Mouse (Mus musculus) forebrain, embryonic 16.5 days (tissue): Measurements from ENCODE around the gene Gm20403. TPM values are rescaled to one million over a fixed set of nuclear protein-coding genes. Genes with fewer than 3 reads are reported as not detected.

ENCODE experiments used
- ATAC-seq: fragments of 200-750 bp; cut with Nextera tagmentation; 2 replicates; pipeline ENCODE4 v1.8.0; 2017; ENCODE audit warnings: mild to moderate bottlenecking, moderate library complexity
- H3K27ac ChIP-seq: fragments of 300-500 bp; sonication (generic); 2 replicates; pipeline ENCODE4 v1.5.1; 2014; ENCODE audit warnings: low read length, control low read depth
- H3K27me3 ChIP-seq: fragments of 300-500 bp; sonication (generic); replicated peaks from 2 replicates; pipeline ENCODE4 v1.6.1; 2014; ENCODE audit warnings: low read length; ENCODE audit not compliant: control insufficient read depth, insufficient read depth
- H3K36me3 ChIP-seq: fragments of 300-500 bp; sonication (generic); 2 replicates; pipeline ENCODE4 v1.6.1; 2014; ENCODE audit not compliant: control insufficient read depth, insufficient read depth
- H3K4me1 ChIP-seq: fragments of 300-500 bp; sonication (generic); replicated peaks from 2 replicates; pipeline ENCODE4 v1.6.1; 2014; ENCODE audit warnings: low read length; ENCODE audit not compliant: control insufficient read depth, insufficient read depth
- H3K4me2 ChIP-seq: fragments of 300-500 bp; sonication (generic); 2 replicates; pipeline ENCODE4 v1.6.1; 2014; ENCODE audit warnings: mild to moderate bottlenecking, low read length, control low read depth
- H3K4me3 ChIP-seq: fragments of 300-500 bp; sonication (generic); replicated peaks from 2 replicates; pipeline ENCODE4 v1.5.1; 2014; ENCODE audit warnings: mild to moderate bottlenecking, low read length, control low read depth
- H3K9ac ChIP-seq: fragments of 300-500 bp; sonication (generic); replicated peaks from 2 replicates; pipeline ENCODE4 v1.6.1; 2014; ENCODE audit warnings: low read depth, low read length, control low read depth
- H3K9me3 ChIP-seq: fragments of 300-500 bp; sonication (generic); 2 replicates; pipeline ENCODE4 v1.6.1; 2016; ENCODE audit warnings: low read length; ENCODE audit not compliant: control insufficient read depth
- WGBS: fragments of 180-500 bp; shearing (Covaris S2); extraction: QIAGEN DNeasy Blood & Tissue Kit; methylation state at CpG from one replicate; pipeline ENCODE4 v1.1.7; 2014; 5-methylcytosine and 5-hydroxymethylcytosine counted together
- polyA plus RNA-seq: library from polyadenylated mRNA; unstranded; fragments of >200 nt; fragmentation: Nextera tagmentation; extraction: Ambion mirVana; gene quantifications from 2 replicates; pipeline ENCODE4 v1.2.1, GENCODE M21; 2015

Gm20403 gene
- not detected in 2 replicates for polyA plus RNA-seq

GRCm38 (mm10) chr12:54986052-54986717 lies at the start of gene Gm20403:
TSS of gene Gm20403 (minus strand) at chr12:54986529.
- ATAC-seq: peak; percentile 80
- H3K9me3 ChIP-seq: no peaks in the 10 kb centered on the region
- WGBS: under 1% methylated on average over 40 of the region's 60 CpGs
- H3K4me3 ChIP-seq: peak within 1 kb of the TSS; percentile 79
- H3K27ac ChIP-seq: peak within 1 kb of the TSS; percentile 76
- H3K4me2 ChIP-seq: peak within 1 kb of the TSS; percentile 89
- no peaks in the 10 kb centered on the region for H3K36me3 ChIP-seq
- H3K9ac ChIP-seq: peak within 1 kb of the TSS; percentile 76
- peaks cover 7% of the 10 kb centered on the region for H3K4me1 ChIP-seq
- H3K27me3 ChIP-seq: no peaks in the 10 kb centered on the region

DNA sequence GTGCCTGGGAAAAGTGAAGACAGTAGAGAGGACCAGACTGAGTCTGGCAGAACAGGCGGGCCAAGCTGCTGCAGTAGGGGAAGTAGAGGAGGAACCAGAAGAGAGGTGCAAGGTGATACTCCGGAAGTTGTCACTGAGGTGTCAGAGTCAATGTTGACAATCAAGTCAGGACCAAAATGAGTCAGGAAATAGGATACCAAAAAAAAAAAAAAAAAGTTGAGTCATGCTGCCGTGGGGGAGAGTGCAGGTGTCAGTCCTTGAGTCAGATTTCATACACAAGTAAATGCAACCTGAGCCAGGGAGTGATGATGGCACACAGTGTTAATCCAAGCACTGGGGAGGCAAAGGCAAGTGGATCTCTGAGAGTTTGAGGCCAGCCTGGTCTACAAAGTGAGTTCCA lies 40.8 kb upstream of the Gm20403 start:
- no peaks in the 10 kb centered on the region for H3K36me3 ChIP-seq
- H3K4me3 ChIP-seq: no peak overlapping the region
- H3K9ac ChIP-seq: no peak overlapping the region
- H3K27ac ChIP-seq: no peak overlapping the region
- WGBS: 77% methylated on average over 3 of the region's 3 CpGs
- no peaks in the 10 kb centered on the region for H3K27me3 ChIP-seq
- no peak overlapping the region for H3K4me2 ChIP-seq
- no peak for ATAC-seq
- H3K4me1 ChIP-seq: no peaks in the 10 kb centered on the region
- no peaks in the 10 kb centered on the region for H3K9me3 ChIP-seq

DNA sequence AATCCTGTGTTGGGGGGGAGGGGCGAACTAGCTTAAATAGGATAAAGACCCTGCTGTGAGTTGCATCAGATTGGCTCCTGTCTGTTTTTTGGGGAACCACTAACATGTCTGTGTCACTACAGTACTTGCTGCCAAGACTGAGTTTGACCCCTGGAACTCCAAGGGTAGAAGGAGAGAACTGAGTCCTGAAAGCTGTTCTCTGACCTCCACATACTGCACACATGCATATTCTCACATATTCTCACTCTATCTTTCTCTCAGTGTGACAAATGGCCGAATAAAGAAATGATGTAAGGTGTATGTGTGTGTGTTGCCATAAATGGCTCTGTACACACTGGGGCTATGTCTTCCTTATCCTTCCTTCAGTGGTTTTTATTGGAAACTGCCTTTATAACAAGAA lies 37.0 kb upstream of the Gm20403 start:
- H3K36me3 ChIP-seq: no peaks in the 10 kb centered on the region
- no peaks in the 10 kb centered on the region for H3K27me3 ChIP-seq
- WGBS: 67% methylated on average over 2 of the region's 2 CpGs
- H3K27ac ChIP-seq: no peak overlapping the region
- H3K9me3 ChIP-seq: no peaks in the 10 kb centered on the region
- no peak for ATAC-seq
- no peaks in the 10 kb centered on the region for H3K4me1 ChIP-seq
- no peak overlapping the region for H3K9ac ChIP-seq
- no peak overlapping the region for H3K4me3 ChIP-seq
- H3K4me2 ChIP-seq: no peak overlapping the region

GRCm38 (mm10) chr12:55019421-55019877 lies 33.1 kb upstream of the Gm20403 start:
- no peaks in the 10 kb centered on the region for H3K36me3 ChIP-seq
- H3K4me1 ChIP-seq: no peaks in the 10 kb centered on the region; the same call in 1 of the 2 replicates
- no peak overlapping the region for H3K4me3 ChIP-seq
- no peak overlapping the region for H3K27ac ChIP-seq
- H3K9me3 ChIP-seq: no peaks in the 10 kb centered on the region
- ATAC-seq: no peak
- H3K4me2 ChIP-seq: no peak overlapping the region
- WGBS: 93% methylated on average over 7 of the region's 7 CpGs
- H3K9ac ChIP-seq: no peak overlapping the region
- no peaks in the 10 kb centered on the region for H3K27me3 ChIP-seq

- Histone ChIP-seq H3K9ac (no peak overlapping the region), H3K9me3 (no peaks in the 10 kb centered on the region), H3K27ac (no peak overlapping the region), H3K4me3 (no peak overlapping the region), H3K36me3 (no peaks in the 10 kb centered on the region), H3K4me2 (no peak overlapping the region), H3K27me3 (no peaks in the 10 kb centered on the region), H3K4me1 (no peaks in the 10 kb centered on the region; the same call in 1 of the 2 replicates)
- 40% methylated on average over 9 of the region's 9 CpGs for WGBS
- no peak for ATAC-seq
Observed at GRCm38 (mm10) chr12:55017119-55017721, 30.9 kb upstream of the Gm20403 start.

GRCm38 (mm10) chr12:55016339-55017118 lies 30.2 kb upstream of the Gm20403 start:
- no peak for ATAC-seq
- Histone ChIP-seq H3K4me1 (no peaks in the 10 kb centered on the region; the same call in 1 of the 2 replicates), H3K4me2 (no peak overlapping the region), H3K36me3 (no peaks in the 10 kb centered on the region), H3K9ac (no peak overlapping the region), H3K9me3 (no peaks in the 10 kb centered on the region), H3K27me3 (no peaks in the 10 kb centered on the region), H3K4me3 (no peak overlapping the region), H3K27ac (no peak overlapping the region)
- WGBS: 72% methylated on average over 8 of the region's 8 CpGs

DNA sequence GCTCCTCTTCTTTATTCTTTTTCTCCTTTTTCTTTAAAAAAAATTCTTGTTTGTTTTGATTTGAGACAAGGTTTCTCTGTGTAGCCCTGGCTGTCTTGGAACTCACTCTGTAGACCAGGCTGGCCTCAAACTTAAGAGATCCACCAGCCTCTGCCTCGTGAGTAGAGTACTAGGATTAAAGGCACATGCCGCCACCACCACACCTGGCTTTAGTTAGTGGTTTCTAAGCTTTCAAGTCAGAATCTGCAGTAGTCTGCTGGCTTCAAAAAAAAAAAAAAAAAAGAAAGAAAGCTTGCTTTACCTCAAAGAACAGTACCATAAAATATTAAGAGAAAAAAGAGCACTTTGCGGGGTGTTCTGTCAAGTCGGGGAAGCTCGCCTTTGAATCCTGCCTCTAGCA lies 29.1 kb upstream of the Gm20403 start:
- Histone ChIP-seq H3K27me3 (no peaks in the 10 kb centered on the region), H3K4me3 (no peak overlapping the region), H3K36me3 (no peaks in the 10 kb centered on the region), H3K9ac (no peak overlapping the region), H3K4me1 (no peaks in the 10 kb centered on the region; the same call in 1 of the 2 replicates), H3K27ac (no peak overlapping the region), H3K9me3 (no peaks in the 10 kb centered on the region), H3K4me2 (no peak overlapping the region)
- no peak for ATAC-seq
- WGBS: 85% methylated on average over 5 of the region's 5 CpGs

GRCm38 (mm10) chr12:55013626-55014398 lies 27.5 kb upstream of the Gm20403 start, which contains the start of gene Baz1a:
TSS of gene Baz1a (minus strand) at chr12:55014348.
- Histone ChIP-seq H3K4me1 (no peaks in the 10 kb centered on the region; the same call in 1 of the 2 replicates), H3K36me3 (no peaks in the 10 kb centered on the region), H3K4me2 (no peak within 1 kb of the TSS), H3K4me3 (no peak within 1 kb of the TSS), H3K9me3 (no peaks in the 10 kb centered on the region), H3K27ac (no peak within 1 kb of the TSS), H3K27me3 (no peaks in the 10 kb centered on the region), H3K9ac (no peak within 1 kb of the TSS)
- 85% methylated on average over 6 of the region's 6 CpGs for WGBS
- ATAC-seq: no peak
